Mouse (Mus musculus): Measurements from ENCODE around the gene Cxcl2.

Cxcl2 gene

GRCm38 (mm10) chr5:90894231-90894630 is 9.4 kb upstream of the Cxcl2 start:
- DNase-seq (ENCODE audit: low read depth): no peak

GRCm38 (mm10) chr5:90897429-90897828 is 6.2 kb upstream of the Cxcl2 start:
- DNase-seq (ENCODE audit: low read depth): no peak

GRCm38 (mm10) chr5:90899308-90899707 is 4.4 kb upstream of the Cxcl2 start:
- DNase-seq (ENCODE audit: low read depth): no peak

GRCm38 (mm10) chr5:90900147-90900546 is 3.5 kb upstream of the Cxcl2 start:
- no peak for DNase-seq (ENCODE audit: low read depth)

GRCm38 (mm10) chr5:90900688-90901087 is 3.0 kb upstream of the Cxcl2 start:
- DNase-seq (ENCODE audit: low read depth): no peak

GRCm38 (mm10) chr5:90902380-90903260 is 1.1 kb upstream of the Cxcl2 start:
- DNase-seq (ENCODE audit: low read depth): no peak

- DNase-seq (ENCODE audit: low read depth): peak; percentile 72
These were observed 5.3 kb downstream of the Cxcl2 start for GRCm38 (mm10) chr5:90908983-90909382.

GRCm38 (mm10) chr5:90919495-90919894 is 15.8 kb downstream of the Cxcl2 start:
- no peak for DNase-seq (ENCODE audit: low read depth)

GRCm38 (mm10) chr5:90922958-90923357 is 19.3 kb downstream of the Cxcl2 start:
- DNase-seq (ENCODE audit: low read depth): no peak

- DNase-seq (ENCODE audit: low read depth): no peak
These were observed 26.9 kb downstream of the Cxcl2 start for GRCm38 (mm10) chr5:90930546-90930945.

- peak; percentile 80 for DNase-seq (ENCODE audit: low read depth)
These were observed 27.5 kb downstream of the Cxcl2 start, which contains the start of gene Mthfd2l for GRCm38 (mm10) chr5:90930971-90931851. Gene Mthfd2l, plus strand, starts transcription at chr5:90931117.

GRCm38 (mm10) chr5:90931911-90932310 is 28.2 kb downstream of the Cxcl2 start:
- no peak for DNase-seq (ENCODE audit: low read depth)

- no peak for DNase-seq (ENCODE audit: low read depth)
These were observed 33.0 kb downstream of the Cxcl2 start for GRCm38 (mm10) chr5:90936706-90937105.

GRCm38 (mm10) chr5:90945453-90945852 is 41.8 kb downstream of the Cxcl2 start:
- no peak for DNase-seq (ENCODE audit: low read depth)

GRCm38 (mm10) chr5:90949499-90949898 is 45.8 kb downstream of the Cxcl2 start:
- DNase-seq (ENCODE audit: low read depth): no peak

GRCm38 (mm10) chr5:90951475-90951874 is 47.8 kb downstream of the Cxcl2 start:
- peak; percentile 53 for DNase-seq (ENCODE audit: low read depth)

GRCm38 (mm10) chr5:90952731-90953481 is 49.2 kb downstream of the Cxcl2 start:
- DNase-seq (ENCODE audit: low read depth): peak; percentile 56
